Mouse (Mus musculus): ENCODE measurements around the gene Rho.

Gene Rho

GRCm38 (mm10) chr6:115915601-115916445 lies 15.7 kb upstream of the Rho start:
- CTCF ChIA-PET = no interaction called here

GRCm38 (mm10) chr6:115916611-115917010 lies 14.9 kb upstream of the Rho start:
- CTCF ChIA-PET = no interaction called here

- CTCF ChIA-PET = no interaction called here
These were observed 12.9 kb upstream of the Rho start for GRCm38 (mm10) chr6:115918615-115919014.

GRCm38 (mm10) chr6:115919876-115920275 lies 11.7 kb upstream of the Rho start:
- CTCF ChIA-PET = no interaction called here

- CTCF ChIA-PET = interaction anchor here (0.5 kb wide), 1 partner anchor 21 kb away, joined by 4 read pairs; no protein-coding TSS in a partner anchor
These were observed 6.7 kb upstream of the Rho start for GRCm38 (mm10) chr6:115924829-115925228.

- CTCF ChIA-PET = no interaction called here
These were observed 5.1 kb upstream of the Rho start for GRCm38 (mm10) chr6:115926416-115926815.

- CTCF ChIA-PET = interaction anchor here (0.6 kb wide), 1 partner anchor 157 kb away, joined by 3 read pairs; no protein-coding TSS in a partner anchor
These were observed 4.0 kb upstream of the Rho start for GRCm38 (mm10) chr6:115927292-115928242.

- CTCF ChIA-PET = no interaction called here
These were observed 1.5 kb upstream of the Rho start for GRCm38 (mm10) chr6:115930018-115930417.

- CTCF ChIA-PET = interaction anchor here (0.6 kb wide), 2 partner anchors 133 to 222 kb away, joined by 3 to 6 read pairs; no protein-coding TSS in a partner anchor
These were observed 843 bp downstream of the Rho start for GRCm38 (mm10) chr6:115932391-115932790.

GRCm38 (mm10) chr6:115935544-115935943 lies 4.0 kb downstream of the Rho start:
- CTCF ChIA-PET = no interaction called here

- CTCF ChIA-PET = no interaction called here
These were observed 6.5 kb downstream of the Rho start for GRCm38 (mm10) chr6:115938011-115938410.

- CTCF ChIA-PET = no interaction called here
These were observed 7.2 kb downstream of the Rho start for GRCm38 (mm10) chr6:115938798-115939197.

- CTCF ChIA-PET = no interaction called here
These were observed 9.1 kb downstream of the Rho start for GRCm38 (mm10) chr6:115940603-115941002.

- CTCF ChIA-PET = no interaction called here
These were observed 9.6 kb downstream of the Rho start for GRCm38 (mm10) chr6:115941128-115941527.

GRCm38 (mm10) chr6:115943498-115944427 lies 12.2 kb downstream of the Rho start:
- CTCF ChIA-PET = interaction anchor here (0.5 kb wide), 1 partner anchor 145 kb away, joined by 6 read pairs; no protein-coding TSS in a partner anchor

- CTCF ChIA-PET = no interaction called here
These were observed 13.1 kb downstream of the Rho start, which contains the start of gene H1foo for GRCm38 (mm10) chr6:115944638-115945037. H1foo (plus strand) TSS chr6:115944938.

GRCm38 (mm10) chr6:115945633-115946032 lies 14.1 kb downstream of the Rho start:
- CTCF ChIA-PET = interaction anchor here (0.7 kb wide), 1 partner anchor 21 kb away, joined by 4 read pairs; no protein-coding TSS in a partner anchor

GRCm38 (mm10) chr6:115946389-115946788 lies 14.8 kb downstream of the Rho start:
- CTCF ChIA-PET = no interaction called here

GRCm38 (mm10) chr6:115954506-115955074 lies 23.0 kb downstream of the Rho start:
- CTCF ChIA-PET = no interaction called here

- CTCF ChIA-PET = no interaction called here
These were observed 23.6 kb downstream of the Rho start for GRCm38 (mm10) chr6:115955169-115955568.

GRCm38 (mm10) chr6:115955664-115956063 lies 24.1 kb downstream of the Rho start:
- CTCF ChIA-PET = no interaction called here
